Mouse (Mus musculus) heart, adult 2 months (tissue): ENCODE results near the gene Unc13c. TPM values are rescaled to one million over a fixed set of nuclear protein-coding genes. Genes with fewer than 3 reads are reported as not detected.

Experiments used
- DNase-seq, 2 experiments: peaks; one replicate each; pipeline ENCODE4 v3.0.0; 2021
- H3K27ac ChIP-seq: fragments of 200-600 bp; 2 replicates; pipeline ENCODE4 v1.8.1; 2022
- H3K27me3 ChIP-seq: fragments of 200-500 bp; 2 replicates; pipeline ENCODE4 v1.6.1; 2012; ENCODE audit warnings: mild to moderate bottlenecking, low read length, inconsistent platforms, mixed read lengths; ENCODE audit not compliant: control insufficient read depth, insufficient read depth
- H3K36me3 ChIP-seq: fragments of 200-500 bp; 2 replicates; pipeline ENCODE4 v1.6.1; 2012; ENCODE audit warnings: low read length, inconsistent platforms; ENCODE audit not compliant: control insufficient read depth, insufficient read depth
- H3K4me1 ChIP-seq: fragments of 200-500 bp; 2 replicates; pipeline ENCODE4 v1.6.1; 2011; ENCODE audit warnings: low read length; ENCODE audit not compliant: control insufficient read depth, insufficient read depth
- H3K4me3 ChIP-seq: fragments of 200-600 bp; 2 replicates; pipeline ENCODE4 v1.8.1; 2022
- H3K79me2 ChIP-seq: fragments of 200-500 bp; replicated peaks from 2 replicates; pipeline ENCODE4 v1.6.1; 2012; ENCODE audit warnings: mild to moderate bottlenecking, inconsistent platforms, low read length, moderate library complexity, mixed read lengths; ENCODE audit not compliant: control insufficient read depth, insufficient read depth
- H3K9ac ChIP-seq: fragments of 200-500 bp; 2 replicates; pipeline ENCODE4 v1.6.1; 2012; ENCODE audit warnings: low read depth, mild to moderate bottlenecking, control low read depth, inconsistent platforms, low read length, mixed read lengths
- CTCF ChIP-seq: fragments of 200-600 bp; IDR thresholded peaks from 2 replicates; pipeline ENCODE4 v1.8.1; 2022; ENCODE audit warnings: antibody characterized with exemption, mild to moderate bottlenecking, moderate library complexity
- EP300 ChIP-seq: fragments of 200-500 bp; IDR thresholded peaks from 2 replicates; pipeline ENCODE4 v1.6.1; 2011; ENCODE audit warnings: low read depth, low read length, control low read depth; ENCODE audit not compliant: insufficient read depth
- POLR2A ChIP-seq: fragments of 200-500 bp; IDR thresholded peaks from 2 replicates; pipeline ENCODE4 v1.6.1; 2011; ENCODE audit warnings: mild to moderate bottlenecking, low read depth, low read length, control low read depth; ENCODE audit not compliant: insufficient read depth
- WGBS: fragments of 180-500 bp; shearing (Covaris S2); methylation state at CpG from one replicate; pipeline ENCODE4 v1.1.7; 2018; 5-methylcytosine and 5-hydroxymethylcytosine counted together
- intact Hi-C: fragments of 180-260 bp; cut with DNase I; formaldehyde crosslinking; loops from one replicate; pipeline ENCODE4 v1.15.1; 2025
- polyA plus RNA-seq: library from polyadenylated mRNA; depleted of rRNA; stranded (reverse); fragments of >200 nt; gene quantifications from 2 replicates; pipeline ENCODE4 v1.2.3, GENCODE M21; 2012
- total RNA-seq, 2 experiments: library from RNA; stranded (reverse); gene quantifications; 2 replicates each; pipeline ENCODE4 v1.2.3; 2021

Gene Unc13c
- total and polyA plus RNA-seq, 3 experiments: 0.02 to 0.23 (median 0.18) TPM

GRCm38 (mm10) chr9:73697103-73697502 lies 271.7 kb downstream of the Unc13c start:
- WGBS: 65% methylated on average over 2 of the region's 2 CpGs
- intact Hi-C loops: no loop called here

GRCm38 (mm10) chr9:73681580-73681979 lies 287.2 kb downstream of the Unc13c start:
- TF ChIP-seq POLR2A (no peak), EP300 (no peak), CTCF (no peak)
- WGBS: 81% methylated on average over 2 of the region's 2 CpGs

More at GRCm38 (mm10) chr9:73697103-73697502, 271.7 kb downstream of the Unc13c start:
- Histone ChIP-seq H3K4me1 (no peaks in the 10 kb centered on the region), H3K27ac (no peak overlapping the region), H3K79me2 (no peaks in the 10 kb centered on the region), H3K36me3 (no peaks in the 10 kb centered on the region), H3K9ac (no peak overlapping the region), H3K4me3 (no peak overlapping the region), H3K27me3 (no peaks in the 10 kb centered on the region)
- no peak for TF ChIP-seq POLR2A
- DNase-seq: no peak

GRCm38 (mm10) chr9:73680545-73681495 lies 287.9 kb downstream of the Unc13c start:
- Histone ChIP-seq H3K36me3 (no peaks in the 10 kb centered on the region), H3K79me2 (no peaks in the 10 kb centered on the region), H3K9ac (no peak overlapping the region), H3K27ac (no peak overlapping the region), H3K4me3 (no peak overlapping the region), H3K27me3 (no peaks in the 10 kb centered on the region), H3K4me1 (no peaks in the 10 kb centered on the region)
- 76% methylated on average over 13 of the region's 13 CpGs for WGBS
- TF ChIP-seq CTCF: no peak
- no peak for TF ChIP-seq POLR2A
- no peak for TF ChIP-seq EP300
- no peak for DNase-seq
- intact Hi-C loops: no loop called here

More at GRCm38 (mm10) chr9:73681580-73681979, 287.2 kb downstream of the Unc13c start:
- Histone ChIP-seq H3K4me3 (no peak overlapping the region), H3K36me3 (no peaks in the 10 kb centered on the region), H3K27me3 (no peaks in the 10 kb centered on the region), H3K27ac (no peak overlapping the region), H3K4me1 (no peaks in the 10 kb centered on the region), H3K79me2 (no peaks in the 10 kb centered on the region), H3K9ac (no peak overlapping the region)
- intact Hi-C loops: no loop called here
- DNase-seq: no peak

- no peak overlapping the region for H3K9ac ChIP-seq
- no peaks in the 10 kb centered on the region for H3K4me1 ChIP-seq
- no peak for TF ChIP-seq EP300
- TF ChIP-seq CTCF: no peak
- no peak for TF ChIP-seq POLR2A
- H3K36me3 ChIP-seq: no peaks in the 10 kb centered on the region
- WGBS: 82% methylated on average over 6 of the region's 6 CpGs
- DNase-seq: no peak
- intact Hi-C loops: no loop called here
- no peaks in the 10 kb centered on the region for H3K79me2 ChIP-seq
- H3K27ac ChIP-seq: no peak overlapping the region
- H3K4me3 ChIP-seq: no peak overlapping the region
- H3K27me3 ChIP-seq: no peaks in the 10 kb centered on the region
Measured at GRCm38 (mm10) chr9:73671656-73672212, 297.0 kb downstream of the Unc13c start.

GRCm38 (mm10) chr9:73670040-73670439 lies 298.7 kb downstream of the Unc13c start:
- intact Hi-C loops: no loop called here
- Histone ChIP-seq H3K4me1 (no peaks in the 10 kb centered on the region), H3K36me3 (no peaks in the 10 kb centered on the region), H3K9ac (no peak overlapping the region), H3K27me3 (no peaks in the 10 kb centered on the region), H3K79me2 (no peaks in the 10 kb centered on the region), H3K27ac (no peak overlapping the region), H3K4me3 (no peak overlapping the region)
- 64% methylated on average over 2 of the region's 2 CpGs for WGBS
- DNase-seq: no peak
- no peak for TF ChIP-seq POLR2A
- no peak for TF ChIP-seq CTCF
- TF ChIP-seq EP300: no peak

GRCm38 (mm10) chr9:73662839-73663238 lies 305.9 kb downstream of the Unc13c start:
- Histone ChIP-seq H3K4me1 (no peaks in the 10 kb centered on the region), H3K27me3 (no peaks in the 10 kb centered on the region), H3K36me3 (no peaks in the 10 kb centered on the region), H3K4me3 (no peak overlapping the region), H3K9ac (no peak overlapping the region), H3K79me2 (no peaks in the 10 kb centered on the region), H3K27ac (no peak overlapping the region)
- 88% methylated on average over 7 of the region's 7 CpGs for WGBS
- no peak for TF ChIP-seq CTCF
- no peak for TF ChIP-seq EP300
- TF ChIP-seq POLR2A: no peak
- DNase-seq: no peak
- intact Hi-C loops: no loop called here
